Mouse (Mus musculus) limb, embryonic 11.5 days (tissue): Measurements from ENCODE around the gene Tor1aip2. TPM values are rescaled to one million over a fixed set of nuclear protein-coding genes. Genes with fewer than 3 reads are reported as not detected.
A peak's percentile ranks its signal among the peaks of the same experiment; 100 is the strongest.

ENCODE experiments used
- ATAC-seq: fragments of 200-750 bp; cut with Nextera tagmentation; 2 replicates; pipeline ENCODE4 v1.8.0; 2017; ENCODE audit warnings: low read depth; ENCODE audit not compliant: insufficient number of reproducible peaks, low FRiP score, low TSS enrichment
- DNase-seq: peaks from one replicate; pipeline ENCODE4 v3.0.0-alpha.2; 2015; ENCODE audit warnings: low spot score
- H3K27ac ChIP-seq: fragments of 300-500 bp; sonication (generic); replicated peaks from 2 replicates; pipeline ENCODE4 v1.5.1; 2014; ENCODE audit warnings: low read depth, mild to moderate bottlenecking, low read length
- H3K27me3 ChIP-seq: fragments of 300-500 bp; sonication (generic); 2 replicates; pipeline ENCODE4 v1.6.1; 2014; ENCODE audit warnings: mild to moderate bottlenecking, low read length, mixed read lengths; ENCODE audit not compliant: control insufficient read depth, insufficient read depth
- H3K36me3 ChIP-seq: fragments of 300-500 bp; sonication (generic); 2 replicates; pipeline ENCODE4 v1.6.1; 2014; ENCODE audit warnings: mild to moderate bottlenecking, low read length, moderate library complexity, mixed read lengths; ENCODE audit not compliant: control insufficient read depth, insufficient read depth
- H3K4me1 ChIP-seq: fragments of 300-500 bp; sonication (generic); 2 replicates; pipeline ENCODE4 v1.6.1; 2014; ENCODE audit warnings: low read length, mixed read lengths; ENCODE audit not compliant: control insufficient read depth, insufficient read depth
- H3K4me2 ChIP-seq: fragments of 300-500 bp; sonication (generic); 2 replicates; pipeline ENCODE4 v1.6.1; 2014; ENCODE audit warnings: low read depth, mild to moderate bottlenecking, moderate library complexity; ENCODE audit not compliant: severe bottlenecking
- H3K4me3 ChIP-seq: fragments of 300-500 bp; sonication (generic); 2 replicates; pipeline ENCODE4 v1.5.1; 2014; ENCODE audit warnings: low read depth, low read length
- H3K9ac ChIP-seq: fragments of 300-500 bp; sonication (generic); 2 replicates; pipeline ENCODE4 v1.6.1; 2014; ENCODE audit warnings: mild to moderate bottlenecking, low read length
- H3K9me3 ChIP-seq: fragments of 300-500 bp; sonication (generic); 2 replicates; pipeline ENCODE4 v1.6.1; 2016; ENCODE audit warnings: low read length; ENCODE audit not compliant: control insufficient read depth
- WGBS: fragments of 180-500 bp; shearing (Covaris S2); extraction: QIAGEN DNeasy Blood & Tissue Kit; methylation state at CpG from one replicate; pipeline ENCODE4 v1.1.7; 2014; 5-methylcytosine and 5-hydroxymethylcytosine counted together
- polyA plus RNA-seq: library from polyadenylated mRNA; unstranded; fragments of >200 nt; fragmentation: Nextera tagmentation; extraction: Ambion mirVana; gene quantifications from 2 replicates; pipeline ENCODE4 v1.2.1, GENCODE M21; 2014

The Tor1aip2 gene
- polyA plus RNA-seq, 1 experiment from 2014 or later: 130 TPM

GRCm38 (mm10) chr1:156043027-156043426, 7.8 kb downstream of the Tor1aip2 start:
- no peak overlapping the region for H3K27ac ChIP-seq
- WGBS: 36% methylated on average over 4 of the region's 4 CpGs
- H3K9me3 ChIP-seq: no peaks in the 10 kb centered on the region
- no peak for ATAC-seq
- H3K9ac ChIP-seq: no peak overlapping the region
- peak; percentile 48 for DNase-seq
- no peak overlapping the region for H3K4me2 ChIP-seq
- peaks cover 8% of the 10 kb centered on the region; the same call in 1 of the 2 replicates for H3K4me1 ChIP-seq
- H3K4me3 ChIP-seq: no peak overlapping the region
- no peaks in the 10 kb centered on the region for H3K27me3 ChIP-seq
- peaks cover 2% of the 10 kb centered on the region; the same call in 1 of the 2 replicates for H3K36me3 ChIP-seq

- Histone ChIP-seq H3K27ac (no peak overlapping the region), H3K9me3 (no peaks in the 10 kb centered on the region), H3K36me3 (peaks cover 5% of the 10 kb centered on the region; the same call in 1 of the 2 replicates), H3K4me3 (no peak overlapping the region), H3K4me2 (no peak overlapping the region), H3K27me3 (no peaks in the 10 kb centered on the region), H3K4me1 (peaks cover 8% of the 10 kb centered on the region; the same call in 1 of the 2 replicates), H3K9ac (no peak overlapping the region)
- no peak for DNase-seq
- 75% methylated on average over 5 of the region's 5 CpGs for WGBS
- ATAC-seq: no peak
These were observed 9.0 kb downstream of the Tor1aip2 start for GRCm38 (mm10) chr1:156044211-156044611.

GRCm38 (mm10) chr1:156046688-156047087, 11.5 kb downstream of the Tor1aip2 start:
- ATAC-seq (no peak), DNase-seq (no peak)
- H3K36me3 ChIP-seq: peaks cover 10% of the 10 kb centered on the region; the same call in 1 of the 2 replicates
- no peak overlapping the region for H3K27ac ChIP-seq
- H3K4me3 ChIP-seq: no peak overlapping the region
- no peak overlapping the region for H3K9ac ChIP-seq
- H3K9me3 ChIP-seq: no peaks in the 10 kb centered on the region
- no peak overlapping the region for H3K4me2 ChIP-seq
- H3K27me3 ChIP-seq: no peaks in the 10 kb centered on the region
- peaks cover 8% of the 10 kb centered on the region; the same call in 1 of the 2 replicates for H3K4me1 ChIP-seq
- 90% methylated on average over 3 of the region's 3 CpGs for WGBS

- H3K27me3 ChIP-seq: no peaks in the 10 kb centered on the region
- ATAC-seq (no peak), DNase-seq (no peak)
- H3K4me2 ChIP-seq: no peak overlapping the region
- WGBS: 90% methylated on average over 2 of the region's 2 CpGs
- H3K4me1 ChIP-seq: no peaks in the 10 kb centered on the region
- H3K27ac ChIP-seq: no peak overlapping the region
- H3K36me3 ChIP-seq: peaks cover 8% of the 10 kb centered on the region
- H3K9me3 ChIP-seq: no peaks in the 10 kb centered on the region
- H3K9ac ChIP-seq: no peak overlapping the region
- no peak overlapping the region for H3K4me3 ChIP-seq
These were observed 23.0 kb downstream of the Tor1aip2 start for GRCm38 (mm10) chr1:156058207-156058606.

GRCm38 (mm10) chr1:156062193-156062592, 27.0 kb downstream of the Tor1aip2 start:
- H3K36me3 ChIP-seq: peaks cover 12% of the 10 kb centered on the region
- H3K4me2 ChIP-seq: no peak overlapping the region
- H3K4me1 ChIP-seq: no peaks in the 10 kb centered on the region
- H3K9ac ChIP-seq: no peak overlapping the region
- H3K27me3 ChIP-seq: no peaks in the 10 kb centered on the region
- no peaks in the 10 kb centered on the region for H3K9me3 ChIP-seq
- no peak overlapping the region for H3K27ac ChIP-seq
- DNase-seq (no peak), ATAC-seq (no peak)
- no peak overlapping the region for H3K4me3 ChIP-seq
- WGBS: 86% methylated on average over 4 of the region's 4 CpGs

- 72% methylated on average over 3 of the region's 3 CpGs for WGBS
- Histone ChIP-seq H3K9ac (no peak overlapping the region), H3K4me3 (no peak overlapping the region), H3K27me3 (no peaks in the 10 kb centered on the region), H3K36me3 (peaks cover 12% of the 10 kb centered on the region), H3K9me3 (no peaks in the 10 kb centered on the region), H3K4me1 (no peaks in the 10 kb centered on the region), H3K27ac (no peak overlapping the region), H3K4me2 (no peak overlapping the region)
- ATAC-seq: no peak
- DNase-seq: no peak
These were observed 30.9 kb downstream of the Tor1aip2 start for GRCm38 (mm10) chr1:156066133-156066532.

- ATAC-seq (no peak), DNase-seq (no peak)
- Histone ChIP-seq H3K4me2 (no peak overlapping the region), H3K27me3 (no peaks in the 10 kb centered on the region), H3K36me3 (peaks cover 3% of the 10 kb centered on the region), H3K4me1 (no peaks in the 10 kb centered on the region), H3K27ac (no peak overlapping the region), H3K4me3 (no peak overlapping the region), H3K9me3 (no peaks in the 10 kb centered on the region), H3K9ac (no peak overlapping the region)
- WGBS: 80% methylated on average over 14 of the region's 14 CpGs
These were observed 34.9 kb downstream of the Tor1aip2 start for GRCm38 (mm10) chr1:156070106-156070505.

- DNase-seq (no peak), ATAC-seq (no peak)
- no peaks in the 10 kb centered on the region for H3K4me1 ChIP-seq
- H3K27ac ChIP-seq: no peak overlapping the region
- no peak overlapping the region for H3K4me3 ChIP-seq
- 67% methylated on average over 15 of the region's 15 CpGs for WGBS
- H3K9me3 ChIP-seq: no peaks in the 10 kb centered on the region
- H3K27me3 ChIP-seq: no peaks in the 10 kb centered on the region
- no peak overlapping the region for H3K9ac ChIP-seq
- no peak overlapping the region for H3K4me2 ChIP-seq
- no peaks in the 10 kb centered on the region for H3K36me3 ChIP-seq
These were observed 38.1 kb downstream of the Tor1aip2 start for GRCm38 (mm10) chr1:156073169-156073821.

GRCm38 (mm10) chr1:156074575-156074974, 39.4 kb downstream of the Tor1aip2 start:
- H3K4me1 ChIP-seq: no peaks in the 10 kb centered on the region
- no peak overlapping the region for H3K4me2 ChIP-seq
- H3K36me3 ChIP-seq: no peaks in the 10 kb centered on the region
- H3K4me3 ChIP-seq: no peak overlapping the region
- H3K27ac ChIP-seq: no peak overlapping the region
- DNase-seq: peak; percentile 55
- H3K9ac ChIP-seq: no peak overlapping the region
- WGBS: 53% methylated on average over 8 of the region's 8 CpGs
- no peaks in the 10 kb centered on the region for H3K9me3 ChIP-seq
- H3K27me3 ChIP-seq: no peaks in the 10 kb centered on the region
- no peak for ATAC-seq
